Mouse (Mus musculus): ENCODE results near the gene Pcbp1. TPM values are rescaled to one million over a fixed set of nuclear protein-coding genes. Genes with fewer than 3 reads are reported as not detected.
A peak's percentile ranks its signal among the peaks of the same experiment; 100 is the strongest.

Pcbp1 gene
- polyA plus RNA-seq, 1 experiment from 2014 or later = 312 TPM

DNA sequence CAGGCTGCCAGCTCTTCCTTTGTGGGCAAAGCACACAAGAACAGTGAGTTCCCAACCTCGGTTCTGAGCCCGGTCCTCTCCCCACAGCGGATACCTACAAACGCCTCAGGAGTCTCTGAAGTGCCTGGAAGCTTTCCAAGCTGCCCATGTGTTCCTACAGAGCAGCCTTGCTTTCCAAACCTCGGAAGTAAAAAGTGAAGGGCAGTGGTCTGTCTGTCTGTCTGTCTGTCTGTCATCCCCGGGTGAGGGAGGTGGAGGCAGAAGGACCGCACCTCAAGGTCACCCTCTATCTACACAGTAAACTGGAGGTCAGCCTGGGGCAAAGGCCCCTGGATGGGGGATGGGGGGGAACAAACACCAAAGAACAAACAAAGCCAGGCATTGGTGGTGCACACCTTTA, 20.4 kb downstream of the Pcbp1 start:
- WGBS (ENCODE audit: insufficient replicate concordance) = 69% methylated on average over 7 of the region's 7 CpGs
- H3K27me3 ChIP-seq (ENCODE audit: control insufficient read depth, insufficient read depth, low read length) = no peaks in the 10 kb centered on the region

GRCm38 (mm10) chr6:86503513-86503912, 22.6 kb downstream of the Pcbp1 start:
- 0 out of 2 replicates have a peak, but pooled peaks cover 2% of the 10 kb centered on the region for H3K4me1 ChIP-seq (ENCODE audit: control insufficient read depth, insufficient read depth, low read length)
- ATAC-seq (replicated peaks; ENCODE audit: insufficient number of reproducible peaks, low FRiP score, low TSS enrichment) = no peak
- no peak overlapping the region for H3K4me2 ChIP-seq
- H3K9me3 ChIP-seq (replicated peaks; ENCODE audit: control insufficient read depth, low read length) = no peaks in the 10 kb centered on the region
- no peak overlapping the region for H3K4me3 ChIP-seq (ENCODE audit: low read depth, low read length)
- no peak overlapping the region for H3K27ac ChIP-seq (ENCODE audit: low read depth, low read length)
- H3K9ac ChIP-seq (ENCODE audit: low read depth, low read length) = no peak overlapping the region
- WGBS (ENCODE audit: insufficient replicate concordance) = 66% methylated on average over 4 of the region's 4 CpGs
- no peaks in the 10 kb centered on the region for H3K36me3 ChIP-seq (ENCODE audit: control insufficient read depth, insufficient read depth, low read length)
- no peaks in the 10 kb centered on the region for H3K27me3 ChIP-seq (ENCODE audit: control insufficient read depth, insufficient read depth, low read length)

More for the DNA sequence above, 20.4 kb downstream of the Pcbp1 start:
- H3K4me1 ChIP-seq (ENCODE audit: control insufficient read depth, insufficient read depth, low read length) = no peaks in the 10 kb centered on the region; the same call in 1 of the 2 replicates
- no peak for ATAC-seq (replicated peaks; ENCODE audit: insufficient number of reproducible peaks, low FRiP score, low TSS enrichment)
- 0 out of 2 replicates have a peak overlapping the region, but pooled peaks have one; percentile 17 for H3K9ac ChIP-seq (ENCODE audit: low read depth, low read length)
- no peaks in the 10 kb centered on the region for H3K9me3 ChIP-seq (replicated peaks; ENCODE audit: control insufficient read depth, low read length)
- H3K27ac ChIP-seq (ENCODE audit: low read depth, low read length) = no peak overlapping the region
- no peak overlapping the region for H3K4me2 ChIP-seq
- H3K4me3 ChIP-seq (ENCODE audit: low read depth, low read length) = no peak overlapping the region
- no peaks in the 10 kb centered on the region for H3K36me3 ChIP-seq (ENCODE audit: control insufficient read depth, insufficient read depth, low read length)

- peak overlapping the region; percentile 23; the same call in 1 of the 2 replicates for H3K9ac ChIP-seq (ENCODE audit: low read depth, low read length)
- H3K9me3 ChIP-seq (replicated peaks; ENCODE audit: control insufficient read depth, low read length) = no peaks in the 10 kb centered on the region
- H3K27ac ChIP-seq (ENCODE audit: low read depth, low read length) = no peak overlapping the region
- no peak; the same call in 1 of the 2 replicates for ATAC-seq (replicated peaks; ENCODE audit: insufficient number of reproducible peaks, low FRiP score, low TSS enrichment)
- 53% methylated on average over 5 of the region's 5 CpGs for WGBS (ENCODE audit: insufficient replicate concordance)
- H3K36me3 ChIP-seq (ENCODE audit: control insufficient read depth, insufficient read depth, low read length) = no peaks in the 10 kb centered on the region
- H3K4me3 ChIP-seq (ENCODE audit: low read depth, low read length) = no peak overlapping the region
- peaks cover 16% of the 10 kb centered on the region for H3K4me1 ChIP-seq (ENCODE audit: control insufficient read depth, insufficient read depth, low read length)
- no peaks in the 10 kb centered on the region for H3K27me3 ChIP-seq (ENCODE audit: control insufficient read depth, insufficient read depth, low read length)
- no peak overlapping the region for H3K4me2 ChIP-seq
Measured at GRCm38 (mm10) chr6:86499571-86500109, 26.5 kb downstream of the Pcbp1 start.

- peak overlapping the region; percentile 18; the same call in 1 of the 2 replicates for H3K4me3 ChIP-seq (ENCODE audit: low read depth, low read length)
- no peaks in the 10 kb centered on the region for H3K27me3 ChIP-seq (ENCODE audit: control insufficient read depth, insufficient read depth, low read length)
- WGBS (ENCODE audit: insufficient replicate concordance) = 70% methylated on average over 11 of the region's 11 CpGs
- H3K9me3 ChIP-seq (replicated peaks; ENCODE audit: control insufficient read depth, low read length) = no peaks in the 10 kb centered on the region
- H3K4me2 ChIP-seq = peak overlapping the region; percentile 60
- ATAC-seq (replicated peaks; ENCODE audit: insufficient number of reproducible peaks, low FRiP score, low TSS enrichment) = no peak
- no peaks in the 10 kb centered on the region for H3K36me3 ChIP-seq (ENCODE audit: control insufficient read depth, insufficient read depth, low read length)
- H3K4me1 ChIP-seq (ENCODE audit: control insufficient read depth, insufficient read depth, low read length) = peaks cover 21% of the 10 kb centered on the region
- peak overlapping the region; percentile 56; the same call in 1 of the 2 replicates for H3K9ac ChIP-seq (ENCODE audit: low read depth, low read length)
- H3K27ac ChIP-seq (ENCODE audit: low read depth, low read length) = peak overlapping the region; percentile 65
Measured at GRCm38 (mm10) chr6:86497942-86498732, 28.0 kb downstream of the Pcbp1 start.

GRCm38 (mm10) chr6:86497071-86497815, 28.9 kb downstream of the Pcbp1 start:
- peak overlapping the region; percentile 18 for H3K4me3 ChIP-seq (ENCODE audit: low read depth, low read length)
- peak overlapping the region; percentile 60 for H3K4me2 ChIP-seq
- WGBS (ENCODE audit: insufficient replicate concordance) = 20% methylated on average over 13 of the region's 13 CpGs
- no peaks in the 10 kb centered on the region for H3K27me3 ChIP-seq (ENCODE audit: control insufficient read depth, insufficient read depth, low read length)
- ATAC-seq (replicated peaks; ENCODE audit: insufficient number of reproducible peaks, low FRiP score, low TSS enrichment) = no peak
- H3K9ac ChIP-seq (ENCODE audit: low read depth, low read length) = peak overlapping the region; percentile 56
- peaks cover 21% of the 10 kb centered on the region for H3K4me1 ChIP-seq (ENCODE audit: control insufficient read depth, insufficient read depth, low read length)
- no peaks in the 10 kb centered on the region for H3K9me3 ChIP-seq (replicated peaks; ENCODE audit: control insufficient read depth, low read length)
- H3K36me3 ChIP-seq (ENCODE audit: control insufficient read depth, insufficient read depth, low read length) = no peaks in the 10 kb centered on the region
- peak overlapping the region; percentile 65 for H3K27ac ChIP-seq (ENCODE audit: low read depth, low read length)

- Histone ChIP-seq H3K4me3 (ENCODE audit: low read depth, low read length) (no peak overlapping the region), H3K4me1 (ENCODE audit: control insufficient read depth, insufficient read depth, low read length) (peaks cover 21% of the 10 kb centered on the region), H3K36me3 (ENCODE audit: control insufficient read depth, insufficient read depth, low read length) (no peaks in the 10 kb centered on the region), H3K27me3 (ENCODE audit: control insufficient read depth, insufficient read depth, low read length) (no peaks in the 10 kb centered on the region), H3K27ac (ENCODE audit: low read depth, low read length) (no peak overlapping the region), H3K9me3 (replicated peaks; ENCODE audit: control insufficient read depth, low read length) (no peaks in the 10 kb centered on the region), H3K4me2 (peak overlapping the region; percentile 60), H3K9ac (ENCODE audit: low read depth, low read length) (no peak overlapping the region; the same call in 1 of the 2 replicates)
- 74% methylated on average over 5 of the region's 5 CpGs for WGBS (ENCODE audit: insufficient replicate concordance)
- ATAC-seq (replicated peaks; ENCODE audit: insufficient number of reproducible peaks, low FRiP score, low TSS enrichment) = no peak
Measured at GRCm38 (mm10) chr6:86496585-86496984, 29.5 kb downstream of the Pcbp1 start.

- ATAC-seq (replicated peaks; ENCODE audit: insufficient number of reproducible peaks, low FRiP score, low TSS enrichment) = no peak
- H3K4me2 ChIP-seq = no peak overlapping the region
- no peak overlapping the region for H3K4me3 ChIP-seq (ENCODE audit: low read depth, low read length)
- no peaks in the 10 kb centered on the region for H3K27me3 ChIP-seq (ENCODE audit: control insufficient read depth, insufficient read depth, low read length)
- no peak overlapping the region for H3K9ac ChIP-seq (ENCODE audit: low read depth, low read length)
- H3K4me1 ChIP-seq (ENCODE audit: control insufficient read depth, insufficient read depth, low read length) = peaks cover 21% of the 10 kb centered on the region
- H3K36me3 ChIP-seq (ENCODE audit: control insufficient read depth, insufficient read depth, low read length) = no peaks in the 10 kb centered on the region
- WGBS (ENCODE audit: insufficient replicate concordance) = 82% methylated on average over 8 of the region's 8 CpGs
- H3K27ac ChIP-seq (ENCODE audit: low read depth, low read length) = no peak overlapping the region
- no peaks in the 10 kb centered on the region for H3K9me3 ChIP-seq (replicated peaks; ENCODE audit: control insufficient read depth, low read length)
Measured at GRCm38 (mm10) chr6:86496127-86496526, 30.0 kb downstream of the Pcbp1 start.

DNA sequence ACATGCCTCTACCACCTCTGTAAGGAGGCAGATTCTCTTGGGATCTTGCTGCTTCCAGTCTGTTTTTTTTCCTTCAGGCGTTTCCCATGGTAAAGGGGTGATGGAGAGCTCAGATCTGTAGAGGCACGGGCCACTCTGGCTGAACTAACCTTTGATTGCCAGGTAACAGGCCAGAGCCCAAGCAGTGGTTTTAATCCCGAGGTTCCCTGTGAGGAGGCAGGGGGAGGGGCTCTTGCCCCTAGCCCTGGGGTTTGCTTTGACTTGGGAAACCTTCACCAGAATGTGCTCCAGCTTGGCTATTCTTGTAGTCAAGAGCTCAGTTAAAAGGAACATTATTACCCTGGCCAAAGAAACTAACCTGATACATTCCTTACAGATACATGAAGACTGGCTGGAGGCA, 30.5 kb downstream of the Pcbp1 start:
- H3K9me3 ChIP-seq (replicated peaks; ENCODE audit: control insufficient read depth, low read length) = no peaks in the 10 kb centered on the region
- 48% methylated on average over 3 of the region's 3 CpGs for WGBS (ENCODE audit: insufficient replicate concordance)
- no peak for ATAC-seq (replicated peaks; ENCODE audit: insufficient number of reproducible peaks, low FRiP score, low TSS enrichment)

More for the DNA sequence above, 30.5 kb downstream of the Pcbp1 start:
- Histone ChIP-seq H3K4me3 (ENCODE audit: low read depth, low read length) (no peak overlapping the region), H3K4me2 (no peak overlapping the region), H3K4me1 (ENCODE audit: control insufficient read depth, insufficient read depth, low read length) (peaks cover 21% of the 10 kb centered on the region), H3K9ac (ENCODE audit: low read depth, low read length) (0 out of 2 replicates have a peak overlapping the region, but pooled peaks have one; percentile 22), H3K27me3 (ENCODE audit: control insufficient read depth, insufficient read depth, low read length) (no peaks in the 10 kb centered on the region), H3K36me3 (ENCODE audit: control insufficient read depth, insufficient read depth, low read length) (no peaks in the 10 kb centered on the region), H3K27ac (ENCODE audit: low read depth, low read length) (no peak overlapping the region)
